Mouse (Mus musculus): ENCODE data around the gene Gucy2c. TPM values are rescaled to one million over a fixed set of nuclear protein-coding genes. Genes with fewer than 3 reads are reported as not detected.

Gucy2c gene
- total and polyA plus RNA-seq, 2 experiments from 2014 or later = not detected

GRCm38 (mm10) chr6:136689790-136690413, 91.7 kb downstream of the Gucy2c start:
- H3K27me3 ChIP-seq (ENCODE audit: control insufficient read depth, insufficient read depth, low read length) = no peaks in the 10 kb centered on the region
- H3K4me3 ChIP-seq (ENCODE audit: low read depth, low read length) = no peak overlapping the region
- H3K9me3 ChIP-seq (replicated peaks; ENCODE audit: control insufficient read depth, low read length) = peaks cover 6% of the 10 kb centered on the region
- 60% methylated on average over 15 of the region's 15 CpGs for WGBS
- DNase-seq (ENCODE audit: low spot score) = no peak
- ATAC-seq (ENCODE audit: insufficient read depth, low read depth) = no peak
- no peak overlapping the region for H3K9ac ChIP-seq (replicated peaks; ENCODE audit: low read depth, low read length)
- no peak overlapping the region for H3K27ac ChIP-seq (ENCODE audit: low read depth)
- no peaks in the 10 kb centered on the region; the same call in 1 of the 2 replicates for H3K4me1 ChIP-seq (ENCODE audit: control insufficient read depth, insufficient read depth)
- no peaks in the 10 kb centered on the region for H3K36me3 ChIP-seq (replicated peaks; ENCODE audit: control insufficient read depth, insufficient read depth, low read length)
- H3K4me2 ChIP-seq (ENCODE audit: low read depth, low read length) = no peak overlapping the region
- TF ChIP-seq CTCF (IDR thresholded peaks at IDR 0.05; ENCODE audit: low read depth) (no peak), EP300 (IDR thresholded peaks at IDR 0.05; ENCODE audit: low read depth) (no peak)

- no peak for TF ChIP-seq CTCF (IDR thresholded peaks at IDR 0.05; ENCODE audit: low read depth)
- TF ChIP-seq EP300 (IDR thresholded peaks at IDR 0.05; ENCODE audit: low read depth) = no peak
- H3K4me3 ChIP-seq (ENCODE audit: low read depth, low read length) = no peak overlapping the region
- no peak for ATAC-seq (ENCODE audit: insufficient read depth, low read depth)
- no peaks in the 10 kb centered on the region for H3K9me3 ChIP-seq (replicated peaks; ENCODE audit: control insufficient read depth, low read length)
- no peaks in the 10 kb centered on the region for H3K27me3 ChIP-seq (ENCODE audit: control insufficient read depth, insufficient read depth, low read length)
- H3K9ac ChIP-seq (replicated peaks; ENCODE audit: low read depth, low read length) = no peak overlapping the region
- DNase-seq (ENCODE audit: low spot score) = no peak
- no peak overlapping the region for H3K4me2 ChIP-seq (ENCODE audit: low read depth, low read length)
- WGBS = 63% methylated on average over 5 of the region's 5 CpGs
- no peaks in the 10 kb centered on the region for H3K36me3 ChIP-seq (replicated peaks; ENCODE audit: control insufficient read depth, insufficient read depth, low read length)
- H3K27ac ChIP-seq (ENCODE audit: low read depth) = no peak overlapping the region
- peaks cover 6% of the 10 kb centered on the region for H3K4me1 ChIP-seq (ENCODE audit: control insufficient read depth, insufficient read depth)
Observed at GRCm38 (mm10) chr6:136685433-136685832, 96.1 kb downstream of the Gucy2c start.

- Histone ChIP-seq H3K4me2 (ENCODE audit: low read depth, low read length) (no peak overlapping the region), H3K36me3 (replicated peaks; ENCODE audit: control insufficient read depth, insufficient read depth, low read length) (no peaks in the 10 kb centered on the region), H3K9me3 (replicated peaks; ENCODE audit: control insufficient read depth, low read length) (no peaks in the 10 kb centered on the region), H3K9ac (replicated peaks; ENCODE audit: low read depth, low read length) (no peak overlapping the region), H3K27me3 (ENCODE audit: control insufficient read depth, insufficient read depth, low read length) (no peaks in the 10 kb centered on the region), H3K4me3 (ENCODE audit: low read depth, low read length) (no peak overlapping the region), H3K27ac (ENCODE audit: low read depth) (no peak overlapping the region), H3K4me1 (ENCODE audit: control insufficient read depth, insufficient read depth) (peaks cover 6% of the 10 kb centered on the region)
- WGBS = 85% methylated on average over 11 of the region's 11 CpGs
- no peak for DNase-seq (ENCODE audit: low spot score)
- no peak for ATAC-seq (ENCODE audit: insufficient read depth, low read depth)
- TF ChIP-seq EP300 (IDR thresholded peaks at IDR 0.05; ENCODE audit: low read depth) = no peak
- TF ChIP-seq CTCF (IDR thresholded peaks at IDR 0.05; ENCODE audit: low read depth) = no peak
Observed at GRCm38 (mm10) chr6:136683410-136684334, 97.9 kb downstream of the Gucy2c start.

- H3K4me1 ChIP-seq (ENCODE audit: control insufficient read depth, insufficient read depth) = peaks cover 2% of the 10 kb centered on the region
- DNase-seq (ENCODE audit: low spot score) = no peak
- no peak overlapping the region for H3K27ac ChIP-seq (ENCODE audit: low read depth)
- H3K36me3 ChIP-seq (replicated peaks; ENCODE audit: control insufficient read depth, insufficient read depth, low read length) = no peaks in the 10 kb centered on the region
- no peak overlapping the region for H3K4me2 ChIP-seq (ENCODE audit: low read depth, low read length)
- no peak for ATAC-seq (ENCODE audit: insufficient read depth, low read depth)
- WGBS = 20% methylated on average over 2 of the region's 2 CpGs
- H3K9ac ChIP-seq (replicated peaks; ENCODE audit: low read depth, low read length) = no peak overlapping the region
- no peaks in the 10 kb centered on the region for H3K9me3 ChIP-seq (replicated peaks; ENCODE audit: control insufficient read depth, low read length)
- H3K4me3 ChIP-seq (ENCODE audit: low read depth, low read length) = no peak overlapping the region
- TF ChIP-seq CTCF (IDR thresholded peaks at IDR 0.05; ENCODE audit: low read depth) (no peak), EP300 (IDR thresholded peaks at IDR 0.05; ENCODE audit: low read depth) (no peak)
- no peaks in the 10 kb centered on the region for H3K27me3 ChIP-seq (ENCODE audit: control insufficient read depth, insufficient read depth, low read length)
Observed at GRCm38 (mm10) chr6:136679381-136679780, 102.2 kb downstream of the Gucy2c start.

- Histone ChIP-seq H3K36me3 (replicated peaks; ENCODE audit: control insufficient read depth, insufficient read depth, low read length) (no peaks in the 10 kb centered on the region), H3K4me2 (ENCODE audit: low read depth, low read length) (no peak overlapping the region), H3K9ac (replicated peaks; ENCODE audit: low read depth, low read length) (no peak overlapping the region), H3K27me3 (ENCODE audit: control insufficient read depth, insufficient read depth, low read length) (no peaks in the 10 kb centered on the region), H3K27ac (ENCODE audit: low read depth) (no peak overlapping the region), H3K4me1 (ENCODE audit: control insufficient read depth, insufficient read depth) (peaks cover 5% of the 10 kb centered on the region; the same call in 1 of the 2 replicates), H3K9me3 (replicated peaks; ENCODE audit: control insufficient read depth, low read length) (no peaks in the 10 kb centered on the region), H3K4me3 (ENCODE audit: low read depth, low read length) (no peak overlapping the region)
- no peak for ATAC-seq (ENCODE audit: insufficient read depth, low read depth)
- no peak for DNase-seq (ENCODE audit: low spot score)
- 90% methylated on average over 6 of the region's 6 CpGs for WGBS
- no peak for TF ChIP-seq EP300 (IDR thresholded peaks at IDR 0.05; ENCODE audit: low read depth)
- no peak for TF ChIP-seq CTCF (IDR thresholded peaks at IDR 0.05; ENCODE audit: low read depth)
Observed at GRCm38 (mm10) chr6:136674935-136675334, 106.6 kb downstream of the Gucy2c start.

Data from heart, postnatal 0 days (tissue).